Mouse (Mus musculus) cerebellum, adult 9-11 months (tissue): ENCODE data around the gene Irf6.

ENCODE experiments used
- DNase-seq: peaks from one replicate; pipeline ENCODE4 v3.0.0; 2022

Gene Irf6

DNA sequence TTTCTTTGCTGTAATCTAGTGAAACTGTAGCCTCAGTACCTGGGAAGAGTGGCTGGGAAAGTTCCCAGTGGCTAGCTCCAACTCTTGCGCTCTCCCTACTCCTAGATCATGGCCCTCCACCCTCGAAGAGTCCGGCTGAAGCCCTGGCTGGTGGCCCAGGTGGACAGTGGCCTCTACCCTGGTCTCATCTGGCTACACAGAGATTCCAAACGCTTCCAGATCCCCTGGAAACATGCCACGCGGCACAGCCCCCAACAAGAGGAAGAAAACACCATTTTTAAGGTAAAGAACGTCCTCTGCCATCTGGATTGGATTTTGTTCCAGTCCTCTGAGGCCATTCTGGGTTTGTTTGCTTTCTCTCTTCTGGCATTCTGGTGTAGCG is 4.2 kb downstream of the Irf6 start:
- no peak for DNase-seq

DNA sequence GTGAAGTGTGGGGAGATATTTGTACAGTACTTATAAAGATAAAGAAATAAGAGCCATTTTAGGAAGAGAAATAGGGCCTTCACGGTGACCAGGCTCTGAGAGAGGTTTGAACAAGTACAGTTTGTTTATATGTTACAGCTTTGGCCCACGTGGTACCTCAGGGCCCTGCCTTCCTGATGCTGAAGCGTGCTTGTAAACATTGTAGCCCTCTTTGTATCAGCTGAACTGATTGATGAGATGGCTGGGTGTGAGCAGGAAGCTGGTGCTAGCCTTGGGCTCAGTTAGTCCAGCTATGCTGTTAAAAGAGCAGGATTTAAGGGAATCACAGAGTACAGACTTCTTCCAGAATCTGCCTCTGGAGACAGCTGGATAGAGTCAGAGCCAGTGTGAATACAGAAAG is 6.3 kb downstream of the Irf6 start:
- no peak for DNase-seq

DNA sequence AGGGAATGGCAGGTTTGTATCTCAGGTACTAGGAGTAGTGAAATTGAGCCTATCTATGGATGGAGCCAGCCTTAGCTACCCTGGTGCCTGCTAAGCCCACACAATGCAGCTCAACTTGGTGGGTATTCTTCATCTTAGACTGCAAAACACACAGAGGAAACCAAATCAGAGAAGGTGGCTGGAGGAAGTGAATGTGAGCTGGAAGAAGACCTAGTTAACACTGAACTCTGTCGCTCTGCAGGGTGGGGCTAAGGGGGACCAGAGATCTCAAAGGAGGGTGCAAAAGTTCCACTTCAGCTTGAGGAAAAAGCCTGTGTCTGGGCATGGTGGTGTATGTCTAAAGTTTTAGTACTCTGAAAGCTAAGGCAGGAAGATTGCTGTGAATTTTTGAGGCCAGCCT is 6.7 kb downstream of the Irf6 start:
- no peak for DNase-seq

DNA sequence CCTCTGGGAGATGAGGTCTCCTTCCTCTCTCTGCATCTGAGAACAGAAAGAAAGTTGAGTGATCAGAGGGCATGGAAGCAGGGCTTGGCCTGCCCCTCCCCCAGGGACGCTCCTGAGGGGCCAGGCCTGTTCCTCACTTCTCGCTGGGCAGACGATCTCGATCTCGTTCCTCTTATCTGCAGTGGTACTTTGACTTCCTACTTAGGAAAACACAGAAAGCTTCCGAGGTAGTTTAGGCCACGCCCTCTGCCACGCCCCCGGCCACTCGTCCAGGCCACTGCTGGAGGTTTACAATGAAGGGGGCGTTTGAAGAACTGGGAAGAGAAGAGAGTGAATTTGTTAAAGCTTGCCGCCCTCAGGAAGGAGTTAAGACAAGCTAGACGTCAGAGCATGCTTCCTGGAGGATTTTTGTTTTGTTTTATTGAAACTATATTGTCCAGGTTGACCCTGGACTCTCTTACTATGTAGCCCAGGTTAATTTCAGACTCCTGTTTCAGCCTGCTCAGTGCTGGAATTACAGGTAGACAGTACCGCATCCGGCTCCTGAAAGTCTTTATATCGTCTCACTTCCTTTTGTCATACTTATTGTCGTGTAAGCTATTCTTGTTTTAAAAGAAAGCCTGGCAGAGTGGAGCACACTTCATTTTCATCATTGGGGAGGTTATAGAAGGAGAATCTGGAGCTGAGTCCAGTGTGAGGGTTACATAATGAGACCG is 7.6 kb downstream of the Irf6 start:
- no peak for DNase-seq

DNA sequence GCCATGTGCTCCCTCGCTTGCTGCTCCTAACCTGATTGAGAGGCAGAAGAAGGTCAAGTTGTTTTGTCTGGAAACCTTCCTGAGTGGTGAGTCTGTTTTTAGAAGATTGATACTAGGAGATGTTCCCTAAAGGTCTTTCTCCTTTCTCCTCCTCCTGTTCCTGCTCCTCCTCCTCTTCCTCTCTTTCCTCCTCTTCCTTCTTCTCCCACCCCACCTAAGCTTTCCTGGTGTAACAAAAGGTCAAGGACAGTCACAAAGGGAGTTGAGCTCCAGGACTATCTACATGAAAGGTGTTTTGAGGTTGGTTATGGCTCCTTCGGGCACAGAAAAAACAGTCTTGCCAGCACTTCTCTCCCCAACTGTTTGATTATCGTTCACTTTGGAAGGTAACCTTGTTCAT is 14.8 kb downstream of the Irf6 start, which contains the start of gene A130010J15Rik:
Gene A130010J15Rik, plus strand, starts transcription at position 301 of the 400 bp plus-strand sequence.
- no peak for DNase-seq

DNA sequence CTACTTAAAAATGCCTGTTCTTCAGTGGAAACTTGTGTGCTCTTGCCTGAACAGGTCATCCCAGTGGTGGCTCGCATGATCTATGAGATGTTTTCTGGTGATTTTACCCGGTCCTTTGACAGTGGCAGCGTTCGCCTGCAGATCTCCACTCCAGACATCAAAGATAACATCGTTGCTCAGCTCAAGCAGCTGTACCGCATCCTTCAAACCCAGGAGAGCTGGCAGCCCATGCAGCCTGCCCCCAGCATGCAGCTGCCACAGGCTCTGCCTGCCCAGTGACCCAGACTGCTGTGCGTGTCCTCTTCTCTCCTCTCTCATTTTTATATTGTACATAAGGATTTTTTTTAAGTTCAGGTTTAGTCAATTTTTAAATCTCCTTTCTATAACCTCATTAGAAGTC is 16.3 kb downstream of the Irf6 start:
- DNase-seq, result no peak

DNA sequence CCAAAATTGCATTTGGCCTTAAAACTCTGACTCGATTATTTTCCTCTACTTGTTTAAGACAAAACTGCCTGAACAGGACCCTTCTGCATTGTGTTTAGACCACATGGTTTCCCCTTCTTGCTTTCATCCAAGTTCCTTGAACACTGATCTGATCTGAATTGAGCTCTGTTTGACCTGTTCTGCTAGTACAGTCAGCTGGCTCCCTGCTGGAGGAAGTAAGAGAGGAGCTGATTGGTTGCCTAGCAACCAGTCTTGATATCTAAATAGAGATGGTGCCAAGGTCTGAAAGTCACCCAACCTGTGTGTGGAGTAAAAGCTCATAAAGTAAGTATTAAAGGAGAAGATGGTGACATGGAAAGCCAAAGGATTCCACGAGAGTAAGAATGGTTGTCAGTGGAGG is 16.9 kb downstream of the Irf6 start:
- DNase-seq, result no peak

DNA sequence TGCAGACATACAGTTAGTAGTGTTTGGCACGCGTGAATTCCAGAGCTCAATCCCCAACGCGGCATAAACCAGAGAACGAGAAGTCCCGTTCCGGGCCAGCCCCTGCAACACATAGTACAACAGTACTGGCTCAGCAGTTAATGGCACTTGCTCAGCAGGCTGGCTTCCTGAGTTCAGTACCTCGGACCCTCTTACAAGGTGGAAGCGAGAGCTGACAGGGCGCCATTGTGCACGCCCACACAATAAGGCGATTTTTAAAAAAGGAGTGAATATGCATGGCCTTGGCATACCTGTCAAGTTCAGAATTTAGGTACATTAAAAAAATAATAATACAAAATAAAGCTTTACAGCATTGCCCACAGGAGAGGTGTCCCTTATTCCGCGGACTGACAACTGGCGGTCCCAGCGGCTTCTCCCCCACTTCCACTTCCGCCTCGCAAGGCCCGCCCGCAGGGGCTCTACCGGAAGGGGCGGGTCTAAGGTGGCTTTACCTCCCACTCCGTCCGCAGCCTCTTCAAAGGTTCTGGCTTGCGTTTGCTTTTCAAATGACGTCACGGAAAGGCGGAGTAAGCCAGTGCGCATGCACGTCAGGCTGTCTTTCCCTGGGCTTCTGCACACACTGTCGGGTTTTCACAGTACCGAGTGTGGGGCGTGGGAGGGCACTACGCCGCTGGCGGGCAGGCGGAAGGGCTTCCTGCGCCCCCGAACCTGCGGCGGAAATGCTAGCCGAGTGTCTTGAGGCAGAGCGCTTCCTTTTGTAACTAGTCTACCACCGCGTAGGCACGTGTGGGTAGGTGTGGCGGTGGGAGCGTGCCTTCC is 20.3 kb downstream of the Irf6 start:
- DNase-seq, result peak; percentile 98

DNA sequence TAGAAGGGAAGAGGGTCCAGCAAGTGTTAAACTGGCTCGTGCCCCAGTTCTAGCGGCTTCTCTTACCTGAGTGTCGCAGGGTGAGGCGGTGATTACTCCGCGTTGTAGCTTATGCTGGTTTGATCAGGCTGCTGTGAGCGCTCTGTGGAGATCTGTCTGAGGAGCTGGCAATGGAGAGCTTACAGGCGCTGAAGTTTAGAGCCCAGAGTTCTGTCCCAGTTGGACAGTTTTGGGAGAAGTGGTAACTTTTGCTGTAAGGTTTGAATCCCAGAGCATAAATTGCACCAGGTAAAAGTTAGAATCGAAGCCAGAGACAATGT is 20.9 kb downstream of the Irf6 start:
- DNase-seq, result no peak

DNA sequence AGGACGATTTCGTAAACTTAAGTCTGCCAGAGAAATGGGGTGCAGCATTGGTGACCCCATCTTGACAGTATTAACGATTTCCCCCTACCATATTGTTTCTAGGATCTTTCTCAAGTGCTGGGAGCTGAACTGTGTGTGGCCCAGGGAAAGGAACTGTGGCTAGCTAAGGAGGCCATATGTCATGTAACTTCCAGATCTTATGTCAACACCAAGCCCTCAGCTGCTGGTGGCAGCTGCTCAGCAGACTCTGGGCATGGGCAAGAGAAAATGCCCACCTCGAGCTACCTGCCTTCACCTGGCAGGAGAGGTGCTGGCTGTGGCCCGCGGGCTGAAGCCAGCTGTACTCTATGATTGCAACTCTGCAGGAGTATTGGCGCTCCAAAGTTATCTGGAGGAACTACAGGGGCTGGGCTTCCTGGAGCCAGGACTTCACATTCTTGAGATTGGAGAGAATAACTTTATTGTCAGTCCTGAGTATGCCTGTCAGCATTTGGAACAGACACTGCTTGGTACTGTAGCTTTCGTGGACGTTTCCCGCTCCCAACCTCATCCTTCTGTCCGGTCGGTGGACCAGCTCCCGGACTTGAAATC is 21.3 kb downstream of the Irf6 start:
- peak; percentile 29 for DNase-seq

DNA sequence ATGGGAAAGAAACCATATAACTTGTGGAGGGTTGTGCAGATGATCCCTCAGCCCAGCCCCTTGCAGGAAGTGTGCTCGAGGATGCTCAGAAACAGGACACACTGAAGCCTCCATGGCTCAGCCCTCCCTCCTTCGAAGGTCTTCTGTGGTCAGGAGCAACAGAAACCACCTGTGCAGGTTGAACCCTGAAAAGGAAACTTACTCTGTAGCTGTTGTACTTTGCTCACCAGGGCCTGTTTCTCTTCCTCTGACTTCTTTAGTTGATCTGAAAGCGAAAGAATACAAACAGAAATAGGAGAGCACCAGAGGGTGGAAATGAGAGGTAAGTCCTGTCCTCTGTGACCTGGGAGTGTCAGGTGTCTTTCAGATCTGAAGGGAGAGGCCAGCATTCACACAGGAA is 28.2 kb downstream of the Irf6 start:
- DNase-seq, result no peak

DNA sequence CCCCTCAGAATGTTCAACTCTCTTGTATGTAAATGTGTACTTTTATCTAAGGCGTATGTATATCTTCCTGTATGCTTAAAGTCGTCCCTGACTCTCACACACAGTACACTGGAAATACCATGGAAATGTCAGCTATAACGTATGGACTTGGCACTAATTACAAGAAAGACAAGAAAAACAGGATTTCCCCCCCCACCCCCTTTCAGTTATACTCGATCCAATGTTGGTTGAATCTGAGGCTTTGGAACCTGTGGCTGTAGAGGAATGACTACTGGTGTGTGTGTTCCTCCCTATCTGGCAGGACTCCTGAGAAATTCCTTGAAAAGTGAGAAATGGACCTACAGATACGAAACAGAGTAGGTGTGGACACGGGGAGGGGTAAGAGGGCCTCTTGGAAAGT is 35.3 kb downstream of the Irf6 start:
- no peak for DNase-seq

DNA sequence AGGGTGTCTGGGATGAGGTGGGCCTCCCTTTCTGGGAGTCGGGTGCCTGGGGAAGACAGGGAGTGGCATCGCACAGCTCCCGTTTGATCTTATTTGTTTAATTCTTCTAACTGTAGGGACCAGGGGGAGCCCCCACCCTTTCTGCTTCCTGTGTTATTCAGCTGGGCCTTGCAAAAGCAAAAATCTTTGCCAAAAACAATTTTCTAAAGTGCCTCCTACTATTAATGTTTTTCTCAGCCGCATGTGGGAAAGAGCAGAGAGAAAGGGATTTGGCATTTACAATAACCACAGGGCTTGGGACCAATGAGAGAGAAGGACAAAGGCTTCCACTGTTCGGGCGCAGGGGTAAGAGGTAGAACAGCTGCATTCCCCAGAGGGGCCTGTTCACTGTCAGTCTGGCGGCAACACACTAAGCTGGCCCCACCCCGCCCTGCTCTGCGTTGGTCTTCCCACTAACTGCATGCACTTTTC is 36.3 kb downstream of the Irf6 start:
- no peak for DNase-seq

DNA sequence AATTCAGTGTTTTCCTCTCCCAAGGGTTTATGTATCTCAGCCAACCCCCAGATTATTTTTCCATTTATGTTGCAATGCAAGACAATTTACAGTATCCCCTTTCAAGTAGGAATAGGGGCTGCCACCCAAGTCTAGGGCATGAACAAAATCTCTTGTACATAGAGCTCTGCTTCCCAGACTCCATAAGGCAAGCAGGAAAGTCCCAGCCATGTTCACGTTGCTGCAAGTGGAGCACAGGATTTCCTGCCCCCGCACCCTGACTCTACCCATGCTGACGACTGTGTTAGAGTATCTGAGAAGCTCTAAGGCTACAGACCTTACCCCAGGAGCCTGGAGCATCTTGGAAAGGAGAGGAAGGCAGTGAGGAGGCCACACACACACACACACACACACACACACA is 36.9 kb downstream of the Irf6 start:
- no peak for DNase-seq

DNA sequence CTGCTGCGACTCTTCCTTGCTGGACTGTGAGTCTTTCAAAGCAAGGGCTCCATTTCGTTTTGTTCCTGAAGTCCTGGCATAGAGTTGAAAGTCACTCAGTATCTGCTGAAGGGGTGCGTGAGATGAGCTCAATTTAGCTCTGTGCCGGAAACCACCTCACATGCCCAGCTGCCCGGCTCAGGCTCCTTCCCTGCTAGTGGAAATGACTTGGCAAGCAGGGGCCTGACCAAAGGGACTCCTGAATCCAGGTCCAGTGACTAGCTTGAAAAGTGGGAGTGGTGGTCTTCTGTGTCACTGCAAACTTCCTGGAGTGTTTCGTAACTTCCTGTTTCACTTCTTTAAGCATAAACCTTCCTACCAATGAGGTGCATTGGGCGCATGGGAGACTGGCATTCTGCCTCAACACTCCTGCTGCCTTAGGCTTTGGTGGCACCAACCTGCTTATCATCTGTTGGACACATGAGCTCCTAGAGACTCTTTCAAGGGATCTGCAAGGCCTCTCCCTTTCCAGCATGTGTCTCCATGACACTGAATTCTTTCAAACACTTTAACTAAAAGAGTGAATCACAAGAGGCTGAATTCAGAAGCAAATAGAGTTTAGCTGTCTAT is 38.9 kb downstream of the Irf6 start:
- no peak for DNase-seq

DNA sequence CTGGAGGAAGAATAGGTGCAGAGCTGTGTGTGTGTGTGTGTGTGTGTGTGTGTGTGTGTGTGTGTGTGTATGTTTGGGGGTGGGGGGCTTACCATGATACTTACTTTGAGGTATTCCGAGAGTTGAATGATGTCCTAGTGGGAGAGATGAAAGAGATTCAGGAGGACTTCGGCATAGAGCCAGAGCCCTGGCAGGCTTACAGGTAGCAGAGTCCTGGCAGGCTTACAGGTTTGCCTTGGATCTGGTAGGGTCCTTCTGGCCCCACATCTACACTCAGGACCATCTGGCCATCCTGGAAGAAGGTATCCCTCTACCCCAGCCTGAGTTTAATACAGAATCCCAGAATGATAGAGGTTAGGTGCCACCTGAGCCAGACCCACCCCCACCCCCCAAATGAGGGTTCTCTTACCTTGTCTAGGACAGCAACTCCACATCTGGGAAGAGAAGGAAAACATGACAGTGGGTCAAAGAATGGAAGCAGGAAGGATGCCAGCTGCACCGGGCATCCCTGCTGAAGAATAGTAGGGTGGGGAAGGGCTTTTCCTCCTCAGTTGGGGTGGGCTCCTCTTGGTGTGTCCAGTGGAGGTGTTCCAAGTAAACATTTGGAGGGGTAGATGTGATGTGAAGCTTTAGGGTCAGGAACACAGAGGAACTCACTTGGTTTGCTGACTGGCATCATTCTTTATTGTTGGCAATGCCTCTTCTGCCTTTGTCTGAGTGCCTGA is 41.7 kb downstream of the Irf6 start:
- peak; percentile 62 for DNase-seq

DNA sequence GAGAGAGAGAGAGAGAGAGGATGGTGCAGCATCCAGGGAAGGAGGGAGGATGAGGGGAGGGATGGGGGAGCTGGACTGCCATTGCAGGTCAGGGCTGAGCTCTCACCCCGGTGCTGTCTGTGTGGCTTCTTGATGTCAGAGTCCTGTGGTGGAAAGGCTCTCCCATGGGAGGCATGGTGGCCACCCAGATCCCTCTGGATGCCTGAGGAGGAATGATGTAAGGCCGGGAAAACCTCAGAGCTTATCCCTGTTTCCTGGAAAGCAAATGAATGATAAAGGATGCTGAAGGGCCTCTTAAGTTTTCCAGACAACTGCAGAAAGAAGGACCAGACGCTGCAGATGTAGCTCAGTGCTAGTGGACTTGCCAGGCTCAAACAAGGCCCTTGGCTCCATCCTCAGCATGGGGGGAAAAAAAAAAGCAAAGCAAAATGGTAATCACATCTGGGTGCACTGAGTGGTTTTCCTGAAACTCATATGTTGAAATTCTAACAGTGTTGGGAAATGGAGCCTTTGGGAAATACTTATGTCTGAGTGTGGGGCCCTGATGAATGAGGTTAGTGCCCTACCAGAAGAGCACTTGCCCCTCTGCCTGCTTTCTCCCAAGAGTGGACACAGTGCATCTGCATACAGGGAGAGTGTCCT is 42.4 kb downstream of the Irf6 start:
- no peak for DNase-seq

DNA sequence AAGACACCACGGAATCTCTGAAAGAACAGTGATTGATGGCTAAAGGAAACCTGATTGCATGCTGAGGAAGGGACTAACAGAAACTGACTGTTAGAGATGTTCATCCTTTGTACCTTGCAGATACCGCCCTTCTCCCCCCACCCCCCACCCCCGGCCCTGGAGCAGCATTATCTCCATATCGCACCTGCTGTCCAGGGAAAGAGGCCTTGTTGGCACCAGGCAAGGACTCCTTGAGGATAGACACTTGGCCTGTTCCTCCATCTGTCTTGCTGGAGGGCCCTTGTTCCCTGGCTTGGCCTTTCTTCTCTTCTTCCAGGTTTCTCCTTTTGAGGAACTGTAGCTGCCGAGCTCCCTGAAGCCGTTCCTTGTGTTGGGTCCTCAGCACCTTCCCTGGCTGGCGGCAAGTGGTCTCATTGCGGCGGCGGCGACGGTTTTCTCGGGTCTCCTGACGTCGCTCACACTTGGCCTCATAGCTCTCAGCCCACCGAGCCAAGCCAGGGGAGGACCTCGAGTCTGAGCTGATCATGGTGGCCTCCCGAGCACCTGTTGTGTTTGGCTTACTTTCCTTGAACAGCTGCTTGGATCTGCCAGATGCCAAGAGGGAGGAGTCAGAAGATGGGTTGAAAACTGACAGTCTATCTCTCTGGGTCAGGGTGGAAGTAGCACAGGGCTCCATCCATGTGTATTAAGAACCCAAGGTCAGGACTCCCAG is 44.7 kb downstream of the Irf6 start:
- DNase-seq, result no peak

DNA sequence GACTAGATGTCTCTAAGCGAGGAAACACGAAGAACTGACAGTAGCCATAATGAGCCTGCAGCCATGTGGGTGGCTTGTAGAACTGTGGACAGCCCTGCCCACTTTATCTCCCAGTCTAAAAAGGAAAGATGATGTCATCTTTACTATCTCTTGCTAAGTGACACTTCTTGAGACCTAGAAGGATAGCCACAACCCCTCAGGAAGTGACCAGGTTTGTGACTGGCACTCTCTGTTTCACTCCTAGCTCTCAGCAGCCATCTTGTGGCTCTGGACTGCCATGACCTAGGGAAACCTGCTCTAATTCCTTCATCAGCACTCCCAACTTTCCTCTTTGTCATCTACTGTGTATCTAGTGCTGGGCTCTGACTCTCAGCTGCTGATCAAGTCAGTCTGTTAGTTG is 45.4 kb downstream of the Irf6 start:
- DNase-seq, result no peak

DNA sequence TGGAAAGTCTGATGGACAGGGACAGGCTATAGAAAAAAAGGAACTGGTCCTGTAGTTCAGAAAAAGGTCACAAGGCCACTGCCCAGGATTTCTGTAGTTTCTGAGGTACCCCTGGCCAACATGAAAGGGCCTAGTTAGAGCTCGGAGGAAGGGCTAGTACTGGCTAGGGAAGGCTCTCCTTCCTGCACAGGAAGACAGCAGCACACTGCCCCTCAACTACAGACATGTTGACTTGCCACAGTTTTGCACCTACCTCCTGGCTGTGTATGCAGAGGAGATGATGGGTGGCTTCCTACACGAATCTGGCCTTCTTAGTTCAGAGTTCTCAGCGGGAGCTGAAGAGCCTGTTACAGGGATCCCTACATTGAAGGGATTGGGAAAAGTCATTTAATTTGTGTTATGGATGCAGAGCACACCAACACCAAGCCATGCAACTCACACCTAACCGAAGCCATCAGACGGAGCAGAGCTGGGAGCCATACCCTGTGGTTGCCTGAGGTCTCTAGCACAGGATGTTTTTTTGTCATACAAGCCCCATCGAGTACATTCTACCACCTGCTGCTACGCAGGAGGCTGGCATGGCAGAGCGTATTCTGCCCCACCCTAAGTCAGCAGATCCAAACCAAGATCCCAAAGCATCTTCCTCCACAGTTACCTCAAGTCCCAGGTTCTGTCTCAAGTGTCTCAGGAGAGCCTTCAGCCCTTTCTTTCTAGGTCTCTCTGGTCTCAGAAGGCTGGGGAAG is 47.9 kb downstream of the Irf6 start:
- no peak for DNase-seq

DNA sequence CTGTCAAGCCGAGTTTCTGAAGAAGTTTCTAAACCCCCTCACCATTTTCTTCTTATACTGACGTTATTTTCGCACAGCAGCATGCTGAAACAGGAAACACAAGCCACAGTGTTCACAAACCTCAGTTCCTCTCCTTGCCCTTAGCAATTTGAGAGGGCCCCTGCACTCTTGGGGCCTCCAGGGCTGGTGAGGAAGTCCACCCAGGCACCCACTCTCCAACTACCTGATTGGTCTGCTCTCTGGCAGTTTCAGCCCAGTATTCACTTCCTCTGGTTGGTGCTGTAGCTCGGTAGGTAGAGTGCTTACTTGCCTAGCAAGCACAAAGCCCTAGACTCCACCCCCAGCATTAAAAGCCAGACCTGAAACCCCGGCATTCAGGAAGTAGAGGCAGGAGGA is 48.5 kb downstream of the Irf6 start, which contains the start of gene Traf3ip3:
Gene Traf3ip3, minus strand, starts transcription at position 321 of the 396 bp plus-strand sequence.
- no peak for DNase-seq
